In the genomic region with DNA sequence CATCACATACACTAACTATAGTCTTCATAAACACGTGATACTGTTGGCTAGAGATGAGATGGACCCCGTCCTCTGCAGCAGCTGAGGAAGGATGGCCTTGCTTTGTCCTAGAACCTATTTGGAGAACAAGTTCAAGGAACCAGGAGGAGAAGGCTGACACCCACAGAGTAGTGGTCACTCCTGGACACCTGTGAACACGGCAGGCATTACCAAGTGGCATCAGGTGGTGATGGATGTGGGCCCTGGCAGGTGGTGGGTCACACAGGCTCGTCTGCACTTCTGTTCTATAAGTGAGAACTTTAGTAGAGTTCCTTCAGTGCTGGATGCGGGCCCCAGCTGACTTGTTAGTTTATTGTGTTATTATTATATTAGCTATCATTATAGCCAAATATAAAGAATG, we compare ENCODE assay signal across 21 mouse cellular contexts. TPM values are rescaled to one million over a fixed set of nuclear protein-coding genes. Genes with fewer than 3 reads are reported as not detected.
"Had no signal": no experiment of that assay in that cellular context is flagged by ENCODE, and none has a peak within 500 bp of the region (broad histone marks: within the 10 kb centered on the region; RNA-seq: fewer than 3 reads in every experiment).

No protein-coding gene starts in this region.

- H3K27ac ChIP-seq: midbrain, embryonic 13.5 days; neural tube, embryonic 12.5 days had no signal

- ATAC-seq: midbrain, embryonic 13.5 days; midbrain, embryonic 15.5 days had no signal

- H3K9ac ChIP-seq: lung, embryonic 14.5 days; midbrain, embryonic 13.5 days; midbrain, embryonic 15.5 days; neural tube, embryonic 12.5 days had no signal

- H3K27me3 ChIP-seq: midbrain, embryonic 13.5 days; midbrain, embryonic 15.5 days; neural tube, embryonic 12.5 days had no signal

- H3K36me3 ChIP-seq: midbrain, embryonic 13.5 days; midbrain, embryonic 15.5 days; neural tube, embryonic 12.5 days had no signal

- H3K4me2 ChIP-seq: lung, embryonic 14.5 days; midbrain, embryonic 11.5 days; midbrain, embryonic 13.5 days; midbrain, embryonic 15.5 days; neural tube, embryonic 12.5 days had no signal

- H3K4me3 ChIP-seq: midbrain, embryonic 13.5 days; midbrain, embryonic 15.5 days; myocyte; neural tube, embryonic 12.5 days had no signal

- H3K9me3 ChIP-seq: midbrain, embryonic 13.5 days; midbrain, embryonic 15.5 days; neural tube, embryonic 12.5 days had no signal

- DNase-seq: lung, adult 18-20 months; lung, embryonic 14.5 days; lung, postnatal 10 days; lung, postnatal 4 days; retina, postnatal 1 day; right cerebral cortex, adult 18-20 months; right cerebral cortex, postnatal 25 days; right cerebral cortex, postnatal 4 days; spleen, adult 18-20 months; thymus, adult 18-20 months; thymus, postnatal 14 days; thymus, postnatal 36 days had no signal

RNA-seq across cellular contexts. Expression of gene Npcd, which starts 50.8 kb away (rescaled TPM):
- total RNA-seq: megakaryocyte, adult 5-6 weeks; megakaryocyte-erythroid progenitor cell, adult 5-6 weeks had no signal
- polyA plus RNA-seq: liver, embryonic 16.5 days; lung, embryonic 14.5 days; midbrain, embryonic 11.5 days; thymus, postnatal 0 days had no signal
